Mouse (Mus musculus): ENCODE data around the gene Gm4553.
"Not testable (repeated sequence)": the region's sequence is repeated elsewhere in the genome, so short reads cannot be mapped to it uniquely, and the experiment has no call there.

Gm4553 gene

GRCm38 (mm10) chr7:142135934-142136333, 29.6 kb downstream of the Gm4553 start, which contains the start of gene Gm39115:
Gene Gm39115 (minus strand): TSS chr7:142136034.
- not testable (repeated sequence) for DNase-seq (ENCODE audit: low read depth, low spot score)

- DNase-seq (ENCODE audit: low read depth, low spot score), result no peak
Observed at GRCm38 (mm10) chr7:142134206-142134995, 31.1 kb downstream of the Gm4553 start.

DNA sequence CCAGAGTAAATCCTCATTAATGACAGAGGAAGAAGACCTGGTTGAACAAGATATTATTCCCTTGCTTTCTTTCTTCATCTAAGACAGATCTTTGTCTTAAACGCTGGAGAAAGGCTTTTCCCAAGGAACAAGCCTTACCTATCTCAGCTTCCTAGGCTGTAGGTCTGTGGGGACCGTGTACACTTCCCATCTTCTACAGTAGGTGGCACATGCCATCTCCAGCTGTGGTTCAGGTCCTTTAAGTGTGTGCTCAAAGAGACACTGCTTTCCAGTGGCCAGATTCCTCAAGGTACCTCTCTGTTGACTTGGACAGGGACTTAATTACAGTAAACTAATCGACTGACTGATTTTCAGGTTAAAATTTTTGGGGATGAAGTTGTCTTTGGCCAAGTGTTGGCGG, 36.7 kb downstream of the Gm4553 start:
- DNase-seq (ENCODE audit: low read depth, low spot score), result no peak

GRCm38 (mm10) chr7:142120629-142121028, 44.9 kb downstream of the Gm4553 start, which contains the start of gene Gm45618:
Gene Gm45618 (minus strand): TSS chr7:142120729.
- DNase-seq (ENCODE audit: low read depth, low spot score), result not testable (repeated sequence)

GRCm38 (mm10) chr7:142119632-142120031, 45.9 kb downstream of the Gm4553 start:
- DNase-seq (ENCODE audit: low read depth, low spot score), result no peak
